ENCODE assay signal across 8 mouse cellular contexts in the genomic region with DNA sequence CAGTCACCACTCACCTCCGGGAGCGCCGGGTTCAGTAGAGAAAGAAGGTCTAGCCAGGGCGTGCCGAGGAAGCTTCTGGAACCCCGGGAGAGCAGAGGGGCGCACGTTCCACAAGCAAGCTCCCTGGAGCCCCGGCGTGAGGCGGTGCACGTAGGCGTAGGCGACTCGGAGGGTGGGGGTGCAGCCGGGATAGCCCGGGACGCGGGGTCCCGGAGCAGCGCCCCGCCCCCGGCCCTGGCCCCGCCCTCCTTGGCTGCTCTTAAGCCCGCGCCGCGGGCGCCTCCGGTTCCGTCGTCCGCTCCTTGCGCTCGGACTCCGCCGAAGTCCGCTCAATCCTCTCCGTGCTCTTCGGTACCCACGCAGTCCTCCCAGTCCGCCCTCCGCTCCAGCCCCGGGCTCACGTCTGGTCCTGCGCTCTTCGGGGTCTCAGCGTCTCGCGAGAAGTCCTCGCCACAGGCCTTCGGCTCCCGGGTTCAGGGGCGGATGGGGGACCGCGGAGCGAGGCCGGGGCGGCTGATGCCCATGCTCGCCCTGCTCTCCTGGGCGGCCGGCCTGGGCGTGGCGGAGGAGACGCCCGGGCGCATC. TPM values are rescaled to one million over a fixed set of nuclear protein-coding genes. Genes with fewer than 3 reads are reported as not detected.
A peak's percentile ranks its signal among the peaks of the same experiment; 100 is the strongest.
DNase-seq lines count a peak whose midpoint lies in the region; ATAC-seq lines count a peak whose summit lies in the region.

A gene (plus strand): TSS at position 247 of the 585 bp plus-strand sequence.

- peak; percentile 95 for ATAC-seq in hindbrain, embryonic 12.5 days (ENCODE audit: low FRiP score)

- peak within 1 kb of the TSS; percentile 77 for H3K4me2 ChIP-seq in hindbrain, embryonic 12.5 days (replicated peaks)

- no peaks in the 10 kb centered on the region for H3K27me3 ChIP-seq in hindbrain, embryonic 12.5 days
- H3K27me3 ChIP-seq in megakaryocyte, embryonic 14.5 days (replicated peaks): peaks cover 2% of the 10 kb centered on the region

- peak within 1 kb of the TSS; percentile 89 for H3K9ac ChIP-seq in hindbrain, embryonic 12.5 days

- no peaks in the 10 kb centered on the region for H3K9me3 ChIP-seq in hindbrain, embryonic 12.5 days (replicated peaks)
- no peaks in the 10 kb centered on the region for H3K9me3 ChIP-seq in megakaryocyte, embryonic 14.5 days

- H3K27ac ChIP-seq in hindbrain, embryonic 12.5 days: peak within 1 kb of the TSS; percentile 82

- peak; percentile 88 for DNase-seq in ZHBTc4 (ENCODE audit: low read depth, low spot score)
- DNase-seq in cerebellum, postnatal 14 days: peak; percentile 74
- peak; percentile 14 to 34 for DNase-seq in frontal cortex, postnatal 25 days (ENCODE audit: low spot score in 2 of 2)
- DNase-seq in left cerebral cortex, postnatal 10 days (ENCODE audit: extremely low spot score in 1 of 2, low spot score in 2 of 2): peak; percentile 25 to 85
- peak; percentile 8 to 30 for DNase-seq in right cerebral cortex, adult 2 months (ENCODE audit: low spot score in 2 of 2)
- peak; percentile 65 for DNase-seq in urinary bladder, postnatal 25 days (ENCODE audit: low spot score)

- WGBS in hindbrain, embryonic 12.5 days: 1% methylated on average over 54 of the region's 67 CpGs

- intact Hi-C loops in left cerebral cortex, postnatal 10 days (cut with DNase I): no loop called here

- no peaks in the 10 kb centered on the region for H3K36me3 ChIP-seq in hindbrain, embryonic 12.5 days
- peaks cover 17% of the 10 kb centered on the region for H3K36me3 ChIP-seq in megakaryocyte, embryonic 14.5 days (replicated peaks; ENCODE audit: low read length)

- H3K4me1 ChIP-seq in hindbrain, embryonic 12.5 days: peaks cover 17% of the 10 kb centered on the region
- peaks cover 55% of the 10 kb centered on the region for H3K4me1 ChIP-seq in megakaryocyte, embryonic 14.5 days

- peak within 1 kb of the TSS; percentile 69 for H3K4me3 ChIP-seq in hindbrain, embryonic 12.5 days
- H3K4me3 ChIP-seq in megakaryocyte, embryonic 14.5 days (replicated peaks): peak within 1 kb of the TSS; percentile 97

RNA-seq across cellular contexts. Expression of the gene that starts here (rescaled TPM):
- 48.6 and 58.2 TPM in 2 replicates for polyA plus RNA-seq in hindbrain, embryonic 12.5 days (2016; fragmentation: Nextera tagmentation; extraction: Ambion mirVana)
- total RNA-seq in left cerebral cortex, postnatal 10 days (2021): 10 to 100 TPM in 1 of 2 experiments, 1 to 10 TPM in 1; 9.2 to 12.2 TPM
- 1.6 and 2.2 TPM in 2 replicates for polyA plus RNA-seq in megakaryocyte, embryonic 14.5 days (2012; ENCODE audit: insufficient read depth, low replicate concordance)

Comparison
In these comparisons a context has a peak if more than half of its experiments do, and no peak if none do; other contexts are left out.
1. Peak in every context shown above with its lines: DNase-seq, ATAC-seq, H3K4me3 ChIP-seq and H3K27ac ChIP-seq.
2. RNA of the gene that starts here (polyA plus RNA-seq): 48.6 to 58.2 TPM in hindbrain, embryonic 12.5 days; 1.6 to 2.2 TPM in megakaryocyte, embryonic 14.5 days; every median in the first group is over 10 times any median in the second.
3. DNase-seq: peak in every context shown above with its lines; median percentile 88 in ZHBTc4; 74 in cerebellum, postnatal 14 days; 65 in urinary bladder, postnatal 25 days; 55 in left cerebral cortex, postnatal 10 days; 24 in frontal cortex, postnatal 25 days; 19 in right cerebral cortex, adult 2 months.